Mouse (Mus musculus) forebrain, postnatal 0 days (tissue): ENCODE results near the gene Soga1. TPM values are rescaled to one million over a fixed set of nuclear protein-coding genes. Genes with fewer than 3 reads are reported as not detected.

ENCODE experiments used
- ATAC-seq: fragments of 200-750 bp; cut with Nextera tagmentation; 2 replicates; pipeline ENCODE4 v1.8.0; 2017; ENCODE audit warnings: mild to moderate bottlenecking, moderate library complexity
- DNase-seq: peaks from one replicate; pipeline ENCODE4 v3.0.0-alpha.2; 2015
- H3K27ac ChIP-seq: fragments of 300-500 bp; sonication (generic); 2 replicates; pipeline ENCODE4 v1.5.1; 2014; ENCODE audit warnings: low read depth, mild to moderate bottlenecking, antibody characterized with exemption, low read length, moderate library complexity, mixed read lengths
- H3K27me3 ChIP-seq: fragments of 300-500 bp; sonication (generic); 2 replicates; pipeline ENCODE4 v1.6.1; 2014; ENCODE audit warnings: mild to moderate bottlenecking, low read length, mixed read lengths; ENCODE audit not compliant: insufficient read depth
- H3K36me3 ChIP-seq: fragments of 300-500 bp; sonication (generic); 2 replicates; pipeline ENCODE4 v1.6.1; 2014; ENCODE audit warnings: mild to moderate bottlenecking, moderate library complexity; ENCODE audit not compliant: insufficient read depth
- H3K4me1 ChIP-seq: fragments of 300-500 bp; sonication (generic); 2 replicates; pipeline ENCODE4 v1.6.1; 2014; ENCODE audit warnings: antibody characterized with exemption; ENCODE audit not compliant: insufficient read depth
- H3K4me2 ChIP-seq: fragments of 300-500 bp; sonication (generic); 2 replicates; pipeline ENCODE4 v1.6.1; 2014; ENCODE audit warnings: low read depth, mild to moderate bottlenecking, moderate library complexity
- H3K4me3 ChIP-seq: fragments of 300-500 bp; sonication (generic); 2 replicates; pipeline ENCODE4 v1.5.1; 2014; ENCODE audit warnings: low read depth, low read length, mixed read lengths
- H3K9ac ChIP-seq: fragments of 300-500 bp; sonication (generic); 2 replicates; pipeline ENCODE4 v1.6.1; 2014; ENCODE audit warnings: mild to moderate bottlenecking
- H3K9me3 ChIP-seq: fragments of 300-500 bp; sonication (generic); 2 replicates; pipeline ENCODE4 v1.6.1; 2016; ENCODE audit warnings: low read length
- CTCF ChIP-seq: sonication (generic); IDR thresholded peaks from 2 replicates; pipeline ENCODE4 v1.5.1; 2016; ENCODE audit warnings: antibody characterized with exemption, control low read depth, low read depth
- WGBS: fragments of 180-500 bp; shearing (Covaris S2); extraction: QIAGEN DNeasy Blood & Tissue Kit; methylation state at CpG from one replicate; pipeline ENCODE4 v1.1.7; 2014; 5-methylcytosine and 5-hydroxymethylcytosine counted together
- polyA plus RNA-seq: library from polyadenylated mRNA; unstranded; fragments of >200 nt; fragmentation: Nextera tagmentation; extraction: Ambion mirVana; gene quantifications from 2 replicates; pipeline ENCODE4 v1.2.1, GENCODE M21; 2015
- total RNA-seq: library from RNA; depleted of rRNA; stranded (reverse); fragments of >200 nt; gene quantifications from 2 replicates; pipeline ENCODE4 v1.2.3, GENCODE M21; 2014

The Soga1 gene
- total and polyA plus RNA-seq, 2 experiments from 2014 or later, result 3.9 to 93.7 TPM

DNA sequence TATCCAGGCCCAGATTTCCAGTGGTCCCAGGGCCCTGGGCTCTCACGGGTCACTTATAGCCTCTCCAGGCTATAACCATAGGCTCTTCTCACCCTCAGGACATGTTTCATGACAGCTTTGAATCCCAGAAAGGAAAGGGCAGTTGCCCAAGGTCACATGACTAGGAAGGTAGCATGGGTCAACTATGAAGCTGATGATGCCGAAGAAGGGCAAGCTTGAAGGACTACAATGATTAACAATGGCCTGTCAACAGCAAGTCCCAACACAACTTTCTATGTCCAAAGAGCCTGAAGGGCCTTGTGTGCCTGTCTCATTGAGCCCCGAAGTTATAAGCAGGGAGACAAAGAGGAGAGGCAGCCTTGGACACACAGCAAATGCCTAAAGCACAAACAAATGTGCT is 21.9 kb downstream of the Soga1 start:
- DNase-seq, result no peak
- Histone ChIP-seq H3K4me1 (peaks cover 6% of the 10 kb centered on the region; the same call in 1 of the 2 replicates), H3K9ac (no peak overlapping the region), H3K36me3 (peaks cover 39% of the 10 kb centered on the region), H3K9me3 (no peaks in the 10 kb centered on the region), H3K27ac (no peak overlapping the region), H3K4me3 (no peak overlapping the region), H3K27me3 (no peaks in the 10 kb centered on the region), H3K4me2 (no peak overlapping the region)
- 91% methylated on average over 3 of the region's 3 CpGs for WGBS
- ATAC-seq, result no peak
- no peak for TF ChIP-seq CTCF

DNA sequence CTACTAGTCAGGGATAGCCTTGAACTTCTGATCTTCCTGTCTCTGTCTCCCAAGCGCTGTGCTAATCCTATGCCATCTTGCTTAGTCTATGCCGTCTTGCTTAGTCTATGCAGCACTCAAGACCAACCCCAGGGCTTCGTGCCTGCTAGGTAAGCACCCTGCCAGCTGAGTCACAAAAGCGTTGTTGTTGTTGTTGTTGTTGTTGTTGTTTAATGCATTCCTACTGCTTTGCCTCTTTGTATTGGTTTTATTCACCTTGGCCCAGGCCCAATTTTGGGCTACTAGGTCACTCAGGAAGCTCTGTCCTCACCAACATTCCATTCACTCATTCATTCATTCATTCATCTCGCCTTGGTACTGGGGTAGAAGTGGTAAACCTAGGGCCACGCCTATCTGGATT is 23.3 kb downstream of the Soga1 start:
- Histone ChIP-seq H3K27ac (no peak overlapping the region), H3K4me1 (peaks cover 6% of the 10 kb centered on the region; the same call in 1 of the 2 replicates), H3K27me3 (no peaks in the 10 kb centered on the region), H3K9ac (no peak overlapping the region), H3K4me3 (no peak overlapping the region), H3K36me3 (peaks cover 44% of the 10 kb centered on the region), H3K9me3 (no peaks in the 10 kb centered on the region), H3K4me2 (no peak overlapping the region)
- WGBS, result 88% methylated on average over 6 of the region's 6 CpGs
- no peak for TF ChIP-seq CTCF
- DNase-seq (no peak), ATAC-seq (no peak)

DNA sequence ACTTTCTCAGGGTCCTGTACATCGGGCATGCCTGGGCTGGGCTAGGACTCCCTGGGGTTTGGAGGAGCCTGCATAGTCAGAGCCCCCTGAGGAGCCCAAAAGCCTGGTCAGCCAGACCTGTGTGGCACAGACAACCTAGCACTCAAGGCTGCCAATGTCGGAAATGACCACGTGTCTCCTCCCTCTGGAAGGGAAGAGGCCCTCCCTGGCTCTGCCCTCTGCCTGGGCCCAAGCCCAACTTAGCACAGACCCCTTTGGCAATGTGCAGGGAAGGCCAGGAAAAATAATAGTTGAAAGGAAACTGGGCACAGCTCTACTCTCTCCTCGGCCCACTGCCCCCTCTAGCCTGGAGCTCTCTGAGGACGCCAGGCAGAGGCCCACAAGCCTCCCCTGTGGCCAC is 24.2 kb downstream of the Soga1 start:
- H3K4me1 ChIP-seq, result peaks cover 15% of the 10 kb centered on the region
- no peaks in the 10 kb centered on the region for H3K27me3 ChIP-seq
- H3K9ac ChIP-seq, result no peak overlapping the region; the same call in 1 of the 2 replicates
- TF ChIP-seq CTCF, result no peak
- no peak overlapping the region for H3K4me3 ChIP-seq
- H3K9me3 ChIP-seq, result no peaks in the 10 kb centered on the region
- WGBS, result 29% methylated on average over 5 of the region's 5 CpGs
- H3K36me3 ChIP-seq, result peaks cover 37% of the 10 kb centered on the region
- DNase-seq (peak; percentile 64), ATAC-seq (peak; percentile 47)
- peak overlapping the region; percentile 50; the same call in 1 of the 2 replicates for H3K27ac ChIP-seq
- H3K4me2 ChIP-seq, result no peak overlapping the region

DNA sequence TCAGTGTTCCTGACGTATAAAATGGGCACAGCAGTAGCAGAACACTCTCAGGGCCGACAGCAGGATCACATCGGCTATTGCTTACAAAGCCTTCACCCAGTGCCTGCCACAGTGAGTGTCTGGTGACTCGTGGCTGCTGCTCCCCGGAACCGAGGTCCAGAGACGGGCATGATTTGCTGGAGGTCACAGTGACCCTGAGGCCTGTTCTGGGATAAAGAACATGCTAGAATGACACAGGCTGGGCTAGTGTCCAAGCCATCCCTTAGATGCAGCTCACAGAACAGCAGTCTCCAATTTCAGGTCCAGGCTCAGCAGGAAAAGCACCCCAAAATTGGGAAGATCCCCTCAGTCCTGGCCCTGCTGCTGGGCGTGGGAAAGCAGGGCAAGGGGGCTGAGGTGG is 24.8 kb downstream of the Soga1 start:
- Histone ChIP-seq H3K9ac (no peak overlapping the region), H3K27me3 (no peaks in the 10 kb centered on the region), H3K4me3 (no peak overlapping the region), H3K36me3 (peaks cover 32% of the 10 kb centered on the region), H3K4me1 (peaks cover 20% of the 10 kb centered on the region), H3K27ac (peak overlapping the region; percentile 29; the same call in 1 of the 2 replicates), H3K4me2 (no peak overlapping the region), H3K9me3 (no peaks in the 10 kb centered on the region)
- no peak for DNase-seq
- no peak for ATAC-seq
- 84% methylated on average over 8 of the region's 8 CpGs for WGBS
- TF ChIP-seq CTCF, result no peak

DNA sequence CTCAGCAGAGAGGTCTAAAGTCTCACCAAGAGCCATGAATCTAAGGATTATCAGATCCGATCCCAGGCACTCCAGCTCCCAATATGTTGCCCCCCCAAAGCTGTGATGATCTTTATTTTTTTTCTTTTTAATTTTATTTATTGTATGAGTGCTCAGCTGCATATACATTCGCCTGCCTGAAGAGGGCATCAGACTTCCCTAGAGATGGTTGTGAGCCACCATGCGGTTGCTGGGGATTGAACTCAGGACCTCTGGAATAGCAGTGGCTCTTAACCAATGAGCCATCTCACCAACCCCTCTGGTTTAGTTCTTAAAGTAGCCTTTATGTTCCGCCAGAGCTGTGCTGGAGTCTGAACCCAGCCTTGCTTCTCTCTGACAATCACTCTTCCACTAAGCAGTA is 25.3 kb downstream of the Soga1 start:
- H3K36me3 ChIP-seq, result peaks cover 29% of the 10 kb centered on the region
- H3K4me2 ChIP-seq, result no peak overlapping the region
- peak; percentile 46 for TF ChIP-seq CTCF
- H3K27me3 ChIP-seq, result no peaks in the 10 kb centered on the region
- no peak overlapping the region for H3K4me3 ChIP-seq
- peaks cover 25% of the 10 kb centered on the region for H3K4me1 ChIP-seq
- no peak overlapping the region for H3K9ac ChIP-seq
- no peak for DNase-seq
- H3K27ac ChIP-seq, result no peak overlapping the region
- 72% methylated on average over 4 of the region's 4 CpGs for WGBS
- no peaks in the 10 kb centered on the region for H3K9me3 ChIP-seq
- ATAC-seq, result no peak

DNA sequence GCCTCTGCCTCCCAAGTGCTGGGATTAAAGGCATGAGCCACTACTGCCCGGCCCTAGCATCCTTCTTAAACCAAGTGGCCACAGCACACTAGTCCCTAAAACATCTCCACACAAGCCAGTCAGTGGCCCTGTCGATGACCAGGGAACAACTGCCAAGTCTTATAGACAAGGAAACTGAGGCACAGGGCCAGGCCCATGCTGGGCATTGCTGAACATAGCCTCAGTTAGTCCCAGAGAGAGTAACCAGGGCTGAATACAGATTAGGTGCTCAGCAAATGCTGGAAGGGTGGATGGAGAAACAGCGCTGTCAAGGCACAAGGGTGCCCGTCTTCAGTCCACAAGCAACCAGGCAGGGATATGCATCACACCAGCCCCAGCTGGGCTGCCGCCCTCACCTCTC is 25.9 kb downstream of the Soga1 start:
- DNase-seq (no peak), ATAC-seq (no peak)
- no peak for TF ChIP-seq CTCF
- H3K9me3 ChIP-seq, result no peaks in the 10 kb centered on the region
- peaks cover 29% of the 10 kb centered on the region for H3K36me3 ChIP-seq
- H3K9ac ChIP-seq, result no peak overlapping the region
- H3K4me2 ChIP-seq, result no peak overlapping the region
- peaks cover 26% of the 10 kb centered on the region for H3K4me1 ChIP-seq
- H3K27ac ChIP-seq, result no peak overlapping the region
- H3K4me3 ChIP-seq, result no peak overlapping the region
- H3K27me3 ChIP-seq, result no peaks in the 10 kb centered on the region
- 94% methylated on average over 5 of the region's 5 CpGs for WGBS

DNA sequence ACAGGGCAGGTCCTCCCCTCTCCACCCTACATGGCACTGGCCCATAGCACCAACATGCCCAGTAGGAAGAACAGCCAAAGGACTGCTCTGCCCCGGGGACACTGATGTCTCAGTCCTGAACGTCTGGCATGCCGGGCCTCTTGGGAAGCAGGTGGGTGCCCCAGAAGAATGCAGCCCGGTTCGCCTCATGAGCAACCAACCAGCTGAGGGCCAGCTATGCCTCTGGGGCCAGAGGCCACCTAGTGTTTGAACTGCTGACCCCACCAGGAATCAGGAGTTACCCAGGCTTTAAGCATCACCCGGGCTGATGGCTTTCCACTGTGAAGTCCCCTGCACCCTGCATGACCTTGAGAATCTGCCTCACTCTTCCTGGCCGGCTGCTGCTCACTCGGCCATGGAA is 26.6 kb downstream of the Soga1 start:
- no peak for ATAC-seq
- WGBS, result 82% methylated on average over 8 of the region's 8 CpGs
- H3K27me3 ChIP-seq, result no peaks in the 10 kb centered on the region
- H3K4me2 ChIP-seq, result no peak overlapping the region
- H3K27ac ChIP-seq, result peak overlapping the region; percentile 21; the same call in 1 of the 2 replicates
- no peaks in the 10 kb centered on the region for H3K9me3 ChIP-seq
- H3K4me3 ChIP-seq, result no peak overlapping the region
- H3K36me3 ChIP-seq, result peaks cover 29% of the 10 kb centered on the region
- TF ChIP-seq CTCF, result no peak
- H3K9ac ChIP-seq, result no peak overlapping the region
- no peak for DNase-seq
- H3K4me1 ChIP-seq, result peaks cover 30% of the 10 kb centered on the region

DNA sequence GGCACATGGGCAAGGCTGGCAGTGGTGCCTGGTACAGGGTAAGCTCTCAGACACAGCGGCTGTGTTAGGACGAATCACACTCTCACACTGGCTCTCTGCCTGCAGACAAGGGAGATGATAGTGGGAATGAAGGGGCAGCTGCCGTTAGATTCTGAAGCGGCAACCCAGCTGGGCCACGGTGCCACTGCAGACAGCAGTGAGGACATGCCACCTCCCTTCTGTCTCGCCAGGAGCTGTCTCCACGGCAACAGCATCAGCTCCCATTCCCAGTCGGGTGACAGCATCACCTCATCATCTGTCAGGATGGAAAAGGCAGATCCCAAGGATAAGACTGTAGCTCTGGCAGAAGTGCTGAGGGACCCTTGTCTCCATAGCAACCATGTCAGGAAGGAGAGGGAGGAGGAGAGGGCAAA is 29.2 kb downstream of the Soga1 start:
- Histone ChIP-seq H3K27ac (peak overlapping the region; percentile 89), H3K4me1 (peaks cover 34% of the 10 kb centered on the region), H3K4me3 (no peak overlapping the region), H3K36me3 (peaks cover 42% of the 10 kb centered on the region), H3K9ac (no peak overlapping the region), H3K4me2 (peak overlapping the region; percentile 21; the same call in 1 of the 2 replicates), H3K9me3 (no peaks in the 10 kb centered on the region), H3K27me3 (no peaks in the 10 kb centered on the region)
- WGBS, result 8% methylated on average over 8 of the region's 8 CpGs
- TF ChIP-seq CTCF, result no peak
- peak; percentile 94 for ATAC-seq
- peak; percentile 86 for DNase-seq
